Mouse (Mus musculus) v-Abl transformed pro-B cells (cell line): Measurements from ENCODE around the gene Mup15.
"Not testable (repeated sequence)": the region's sequence is repeated elsewhere in the genome, so short reads cannot be mapped to it uniquely, and the experiment has no call there.

ENCODE experiments used
- in situ Hi-C, 2 experiments: fragments of 400-800 bp; cut with MboI; formaldehyde crosslinking; loops; one replicate each; pipeline ENCODE4 v1.15.1; 2025; ENCODE audit not compliant: unreplicated experiment in 2 of 2

Gene Mup15

GRCm38 (mm10) chr4:61439643-61440042 is at the start of gene Mup15:
Gene Mup15 (minus strand): TSS chr4:61439743.
- in situ Hi-C loops: not testable (repeated sequence)
